Mouse (Mus musculus): ENCODE results near the gene Cutal. TPM values are rescaled to one million over a fixed set of nuclear protein-coding genes. Genes with fewer than 3 reads are reported as not detected.

Gene Cutal
- total RNA-seq (2023): not detected

DNA sequence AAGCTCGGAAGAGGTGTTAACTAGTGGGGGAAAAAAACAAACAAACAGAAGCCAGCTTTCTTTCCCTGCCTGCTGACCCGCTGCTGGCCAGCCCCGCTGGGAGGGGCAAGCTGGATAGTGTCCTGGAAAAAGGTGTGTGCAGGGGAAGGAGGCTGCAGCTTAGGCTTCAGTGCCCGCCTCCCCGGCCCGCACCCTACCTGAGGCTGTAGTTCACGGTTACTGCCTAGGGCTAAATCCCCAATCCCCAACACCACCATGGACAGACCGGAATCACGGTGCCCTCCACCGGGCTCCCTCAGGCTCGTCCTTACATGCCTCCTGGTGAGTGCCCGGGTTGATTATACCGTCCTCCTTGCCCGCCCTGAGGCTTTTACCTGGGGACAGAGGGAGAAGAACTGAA lies at the start of gene Cutal:
Cutal (plus strand) TSS at position 126 of the 400 bp plus-strand sequence.

GRCm38 (mm10) chr2:34825827-34826459 lies 48.3 kb upstream of the Cutal start, which contains the start of gene Fbxw2:
Gene Fbxw2 (minus strand): TSS chr2:34826311.

DNA sequence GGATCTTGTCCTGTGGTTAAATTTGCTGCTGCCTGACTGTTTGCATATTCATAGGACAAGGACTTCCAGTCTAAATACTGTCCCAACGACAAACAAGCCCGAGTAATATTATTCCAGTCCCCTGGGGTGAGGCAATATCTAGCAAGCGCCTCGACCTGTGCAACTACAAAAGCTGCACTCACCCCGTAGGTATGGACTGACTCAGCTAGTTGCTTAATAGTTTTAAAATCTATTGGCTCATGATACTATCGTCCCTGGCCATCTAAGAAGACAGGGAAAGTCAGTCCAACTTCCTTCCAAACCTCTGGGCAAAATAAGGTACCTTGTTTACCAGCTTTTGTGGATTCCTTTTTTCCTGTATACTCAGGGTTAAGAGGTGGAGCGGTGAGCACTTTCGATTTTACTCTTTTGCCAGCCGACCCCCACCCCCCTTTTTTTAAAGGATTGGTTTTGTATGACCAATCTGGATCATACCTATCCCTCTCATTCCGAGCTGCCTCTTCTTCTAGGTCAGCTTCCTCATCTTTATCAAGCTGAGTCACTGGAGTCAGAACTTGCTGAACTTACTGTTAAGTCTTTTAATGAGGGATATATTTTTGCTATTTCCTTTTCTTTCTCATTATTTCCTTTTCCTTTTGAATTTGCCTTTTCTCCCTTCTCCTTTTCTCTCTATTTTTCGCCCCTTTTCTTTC lies 41.3 kb upstream of the Cutal start, which contains the start of gene Gm34653:
Gm34653 (plus strand) TSS at position 242 of the 692 bp plus-strand sequence.

DNA sequence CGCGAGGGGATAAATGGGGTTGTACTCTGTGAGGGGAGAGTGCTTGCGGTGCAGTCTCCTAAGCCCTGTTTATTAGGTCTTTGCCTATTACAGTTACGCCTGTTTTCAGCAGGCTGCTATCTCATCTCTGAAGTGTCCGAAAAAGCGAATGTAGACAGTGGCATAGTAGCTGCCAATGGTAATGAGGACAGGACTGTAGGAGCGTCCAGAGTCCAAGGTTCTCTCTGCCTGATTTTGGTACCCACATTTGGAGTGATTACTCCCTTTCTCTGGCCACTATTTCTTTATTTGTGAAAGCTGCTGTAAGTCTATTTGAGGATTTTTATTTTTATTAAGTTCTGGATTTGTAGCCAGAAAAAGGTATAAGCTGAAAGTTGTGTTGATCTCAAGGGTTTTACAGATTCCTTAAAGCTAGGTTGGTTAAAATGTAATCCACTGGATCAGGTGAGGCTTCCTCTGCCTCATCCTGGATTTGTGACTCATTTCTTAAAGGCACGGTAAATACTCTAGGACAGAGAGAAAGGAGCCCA lies 685 bp downstream of the Cutal start, which contains the start of gene Psmd5:
Psmd5 (minus strand) TSS at position 153 of the 530 bp plus-strand sequence.

DNA sequence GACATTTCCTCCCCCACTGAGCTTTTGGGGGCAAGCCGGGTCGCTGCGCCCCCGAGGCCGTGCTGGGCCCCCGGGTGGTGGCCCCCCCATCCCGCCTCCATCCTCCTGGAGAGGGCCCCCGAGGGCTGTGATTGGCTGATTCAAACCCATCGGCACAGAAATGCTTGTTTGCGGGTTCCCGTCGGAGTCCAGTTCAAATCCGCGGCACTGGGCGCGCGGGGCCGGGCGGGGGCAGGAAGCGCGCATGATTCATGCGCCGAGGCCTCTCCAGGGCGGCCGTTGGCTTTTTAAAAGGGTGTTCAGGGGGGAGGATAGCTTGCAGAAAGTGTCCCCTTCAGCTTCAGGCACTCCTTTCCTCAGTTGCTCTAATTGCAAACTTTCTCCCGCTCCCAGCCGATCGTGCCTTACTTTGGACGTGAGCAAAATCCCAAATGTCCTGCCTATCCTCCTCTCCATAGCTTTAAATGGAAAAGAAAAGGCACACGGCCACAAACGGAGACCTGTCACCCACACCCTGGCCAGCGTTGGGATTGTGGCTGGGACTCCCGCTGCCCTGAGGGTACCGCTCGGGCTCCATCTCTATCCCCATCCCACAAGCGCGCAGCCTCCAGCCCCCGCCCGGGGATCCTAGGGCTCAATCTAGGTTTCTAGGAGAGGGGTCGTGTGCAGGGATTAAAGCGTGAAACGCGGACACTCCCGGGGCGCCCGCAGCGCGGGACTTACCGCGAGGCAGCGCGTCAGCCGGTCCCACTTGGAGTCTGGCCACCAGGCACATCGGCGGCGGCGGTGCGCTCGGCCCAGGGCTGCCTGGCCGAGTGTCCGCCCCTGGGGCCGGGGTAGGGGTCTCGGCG lies 39.2 kb downstream of the Cutal start, which contains the start of gene Phf19:
Phf19 (minus strand) TSS at position 809 of the 851 bp plus-strand sequence.

Other genes with a start within 250 kb of the Cutal start
- 100 to 1,000 TPM; 113 to 131 TPM for gene Gapvd1, start 119.2 kb upstream of the Cutal start, total RNA-seq (2023)
- gene Hspa5, start 102.4 kb upstream of the Cutal start, total RNA-seq (2023): 100 to 1,000 TPM; 705 to 795 TPM
- 10 to 100 TPM; 18.1 to 24.1 TPM for gene Rabepk, start 74.5 kb upstream of the Cutal start, total RNA-seq (2023)
- 100 to 1,000 TPM; 101 to 107 TPM for gene Fbxw2, start 48.1 kb upstream of the Cutal start, total RNA-seq (2023)
- gene Gm34653, start 41.4 kb upstream of the Cutal start, total RNA-seq (2023): not detected
- gene Psmd5, start 572 bp downstream of the Cutal start, total RNA-seq (2023): 10 to 100 TPM; 28.1 to 36.0 TPM
- 10 to 100 TPM; 12.0 to 15.2 TPM for gene Phf19, start 39.6 kb downstream of the Cutal start, total RNA-seq (2023)
- gene Traf1, start 87.4 kb downstream of the Cutal start, total RNA-seq (2023): 10 to 100 TPM; 53.2 to 69.2 TPM
- gene Hc, start 187.0 kb downstream of the Cutal start, total RNA-seq (2023): not detected
- 1 to 10 TPM in 1 of 2 experiments, under 1 TPM in 1; 0.84 to 1.1 TPM for gene AI182371, start 227.1 kb downstream of the Cutal start, total RNA-seq (2023)
- 100 to 1,000 TPM; 148 to 153 TPM for gene Cntrl, start 235.1 kb downstream of the Cutal start, total RNA-seq (2023)

Data from B cell, adult 67 days (primary cell).